Mouse (Mus musculus): Measurements from ENCODE around the gene Macrod2.

Gene Macrod2

DNA sequence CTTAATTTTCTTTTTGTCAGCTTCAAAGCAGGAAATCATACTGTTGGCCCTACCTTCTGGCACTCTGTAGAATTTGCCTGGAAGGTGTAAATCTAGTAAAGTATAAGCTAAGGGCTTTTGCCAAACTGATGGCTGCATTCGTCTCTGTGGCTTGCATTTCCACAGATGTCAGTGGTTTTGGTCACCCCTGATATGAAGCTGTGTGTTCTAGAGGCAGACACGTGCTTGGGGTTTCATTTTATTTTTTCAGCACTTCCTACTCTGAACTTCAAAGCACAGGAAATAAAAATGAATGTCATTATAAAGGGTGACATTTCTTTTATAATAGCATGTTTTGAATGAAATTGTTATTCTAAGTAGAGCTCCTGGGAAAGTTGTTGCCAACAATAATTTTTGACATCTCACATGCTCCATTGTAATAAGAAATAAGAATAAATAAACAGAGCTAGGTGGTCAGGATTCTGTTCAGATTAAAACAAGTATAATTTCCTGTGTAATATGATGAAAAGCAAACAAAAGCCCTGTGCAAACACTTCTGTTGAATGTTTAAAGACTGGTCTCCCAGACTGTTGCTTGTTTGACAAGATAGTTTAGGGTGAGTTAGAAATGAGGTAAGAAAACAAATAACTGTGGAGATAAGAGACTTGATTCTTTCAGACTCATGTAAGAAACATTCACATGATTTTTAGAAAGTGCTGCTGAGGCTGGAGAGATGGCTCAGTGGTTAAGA lies 424.4 kb downstream of the Macrod2 start:
- no peak for DNase-seq

DNA sequence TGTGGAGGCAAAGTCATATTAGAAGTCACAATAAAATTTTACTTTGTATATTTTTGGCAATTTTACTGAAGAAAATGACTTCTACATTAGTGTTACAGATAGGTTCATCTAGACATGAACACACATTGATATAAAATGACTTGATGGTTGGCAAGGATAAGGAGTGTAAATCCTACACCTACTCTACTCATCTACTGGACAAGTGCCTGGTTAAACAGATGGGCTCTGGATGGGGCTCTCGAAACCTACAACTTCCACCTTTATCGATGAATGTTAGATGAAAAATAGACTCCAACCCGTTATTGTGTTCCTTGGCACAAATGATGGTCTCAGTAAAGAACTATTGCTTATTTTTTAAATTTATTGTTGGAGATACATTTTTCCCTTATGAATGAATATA lies 427.3 kb downstream of the Macrod2 start:
- no peak for DNase-seq

DNA sequence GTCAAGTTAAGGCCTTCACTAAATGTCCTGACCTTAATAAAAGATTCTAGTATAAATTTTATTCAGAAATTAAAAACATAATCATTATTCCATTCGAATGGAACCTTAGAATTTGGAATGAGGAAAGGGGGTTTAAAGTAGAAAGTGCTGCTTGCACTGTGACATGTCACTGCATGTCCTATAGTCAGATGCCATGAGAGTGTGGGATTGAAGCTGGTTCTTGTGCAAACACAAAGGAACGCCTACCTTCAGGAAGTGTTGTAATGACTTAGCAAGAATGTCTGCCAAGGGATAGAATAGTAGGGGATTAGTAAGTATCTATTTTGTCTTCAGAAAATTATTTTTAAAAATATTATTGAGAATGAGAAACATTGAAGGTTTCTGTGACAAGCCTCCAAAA lies 431.1 kb downstream of the Macrod2 start:
- DNase-seq: no peak

DNA sequence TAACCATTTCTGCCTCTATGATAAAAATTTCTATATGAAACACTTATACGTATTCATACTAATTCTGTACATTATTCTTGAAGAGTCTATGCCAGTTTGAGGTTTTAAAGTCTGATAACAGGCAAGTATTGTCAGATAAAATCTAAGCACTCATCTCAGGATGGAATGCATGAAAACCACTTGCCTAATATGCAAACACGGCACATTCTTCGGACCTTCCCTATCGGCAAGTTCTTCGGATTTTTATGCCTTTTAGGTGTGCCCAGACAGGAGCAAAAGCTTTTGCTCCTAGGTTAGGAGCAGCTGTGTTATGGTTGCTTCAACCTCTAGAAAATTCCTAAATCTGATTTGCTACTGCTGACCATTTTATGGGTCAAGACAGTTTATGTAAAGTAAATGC lies 433.8 kb downstream of the Macrod2 start:
- DNase-seq: no peak

DNA sequence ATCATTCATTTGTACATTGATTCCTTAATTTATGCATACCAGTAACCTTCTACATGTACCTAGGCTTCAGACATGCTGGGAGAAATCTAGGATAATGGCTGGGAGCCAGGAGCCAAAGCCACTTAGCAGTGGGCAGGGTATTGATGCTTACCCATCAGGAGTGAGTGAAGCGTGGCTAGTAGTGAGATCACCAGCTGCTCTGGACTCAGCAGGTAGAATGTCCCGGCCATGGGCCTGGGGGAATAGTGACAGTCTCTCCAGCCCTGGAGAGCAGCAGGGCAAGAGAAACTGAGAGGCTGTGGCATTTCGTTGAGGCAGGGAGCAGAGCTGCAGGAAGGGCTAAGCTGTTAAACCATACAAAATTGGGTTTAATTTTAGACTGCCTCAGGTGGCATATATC lies 435.0 kb downstream of the Macrod2 start:
- DNase-seq: no peak

DNA sequence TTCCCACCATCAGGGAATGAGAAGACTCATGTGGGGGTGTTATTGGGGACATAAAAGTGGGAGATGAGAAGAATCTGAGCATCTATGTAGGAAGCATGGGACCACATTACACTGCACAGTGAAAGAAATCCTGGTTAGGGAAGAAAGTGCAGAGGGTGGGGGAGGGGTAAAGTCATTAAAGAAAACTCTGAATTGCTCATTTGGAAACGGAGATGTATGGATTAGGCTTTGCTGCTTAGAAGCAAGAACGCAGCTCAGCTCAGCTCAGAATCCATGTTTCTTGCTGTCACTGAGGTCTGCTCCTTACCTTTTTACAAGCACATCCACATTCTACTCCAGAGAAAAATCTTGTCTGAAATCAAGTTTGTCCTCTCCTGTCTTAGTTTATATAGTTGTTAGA lies 444.3 kb downstream of the Macrod2 start:
- DNase-seq: no peak

DNA sequence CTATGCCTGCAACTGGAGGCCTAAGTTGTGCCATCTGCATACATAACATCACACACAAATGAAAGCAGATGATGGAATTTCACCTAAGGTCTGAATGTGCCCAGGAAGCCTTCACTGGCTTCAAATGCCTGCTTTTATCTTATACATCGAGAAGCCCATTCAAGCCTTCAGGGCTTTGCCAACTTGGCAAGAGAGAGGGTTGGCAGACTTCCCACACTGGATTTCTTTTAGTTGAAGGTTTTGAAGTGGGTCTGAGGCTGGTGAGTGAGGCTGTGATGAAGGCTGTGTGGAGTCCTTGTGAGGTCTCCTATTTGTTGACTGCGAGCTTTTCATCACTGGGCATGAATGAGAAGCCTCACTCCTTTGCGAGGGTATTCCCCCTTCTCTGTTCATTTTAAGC lies 444.8 kb downstream of the Macrod2 start:
- peak; percentile 79 for DNase-seq

DNA sequence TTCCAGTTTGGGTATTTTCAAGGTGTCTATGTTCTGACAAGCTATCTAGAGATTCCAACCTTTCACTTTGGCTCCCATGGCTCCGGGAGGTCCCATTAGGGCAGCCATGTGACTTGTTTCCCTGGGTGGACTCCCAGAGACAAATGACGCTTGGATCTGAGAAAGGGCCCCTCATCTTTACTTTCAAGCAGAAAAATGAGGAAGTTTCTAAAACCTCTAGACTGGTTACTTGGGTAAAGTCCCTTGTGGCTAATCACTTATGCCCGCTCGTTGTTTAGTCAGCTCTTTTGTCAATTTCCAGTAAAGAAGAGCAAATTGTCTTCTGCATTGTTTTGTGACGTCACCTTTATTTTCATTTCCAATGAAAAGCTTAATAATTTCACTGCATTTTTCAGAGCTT lies 448.9 kb downstream of the Macrod2 start:
- no peak for DNase-seq

DNA sequence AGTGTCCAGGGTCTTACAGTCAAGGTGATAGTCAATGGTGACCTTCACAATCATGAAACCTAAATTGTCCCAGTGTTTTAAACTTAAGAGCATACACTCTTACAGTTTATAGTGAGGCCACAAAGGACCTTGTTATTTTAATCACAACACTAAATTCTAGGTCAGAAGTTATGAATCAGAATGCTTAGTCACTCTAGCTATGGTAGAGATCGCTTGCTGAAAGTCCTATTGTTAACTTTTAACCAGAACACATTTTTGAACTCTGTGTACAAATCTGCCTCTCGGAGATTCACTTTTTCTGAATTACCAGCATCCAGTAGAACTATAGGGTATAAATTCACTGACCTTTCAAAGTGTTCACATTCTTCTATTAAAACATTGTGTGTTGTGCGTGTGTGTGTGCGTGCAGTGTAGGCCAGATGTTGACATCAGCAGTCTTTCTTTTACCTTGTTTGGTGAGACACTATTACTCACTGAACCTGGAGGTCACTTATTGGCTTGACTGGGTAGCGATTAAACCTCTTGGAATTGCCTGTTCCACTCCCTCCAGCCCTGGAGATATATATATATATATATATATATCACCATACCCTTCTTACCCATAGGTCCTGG lies 452.8 kb downstream of the Macrod2 start:
- no peak for DNase-seq

DNA sequence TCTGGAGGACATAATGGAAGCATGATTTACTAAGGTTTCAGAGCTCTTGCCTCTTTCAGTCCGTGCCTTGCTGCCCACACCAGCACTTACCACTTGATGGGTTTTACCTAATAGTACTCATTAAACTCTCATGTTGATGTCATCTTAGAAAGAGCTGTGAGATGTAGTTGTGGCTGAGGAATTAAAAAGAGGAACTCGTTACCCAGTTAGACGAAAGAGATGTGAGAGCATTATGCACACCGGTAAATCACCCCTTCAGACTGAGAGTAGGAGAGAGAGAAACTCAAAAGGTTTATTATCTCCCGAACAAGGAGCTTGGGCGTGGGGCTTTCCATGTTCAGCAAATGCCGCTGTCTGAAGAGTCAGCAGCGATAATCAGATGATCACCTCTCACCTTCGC lies 458.4 kb downstream of the Macrod2 start:
- DNase-seq: no peak

DNA sequence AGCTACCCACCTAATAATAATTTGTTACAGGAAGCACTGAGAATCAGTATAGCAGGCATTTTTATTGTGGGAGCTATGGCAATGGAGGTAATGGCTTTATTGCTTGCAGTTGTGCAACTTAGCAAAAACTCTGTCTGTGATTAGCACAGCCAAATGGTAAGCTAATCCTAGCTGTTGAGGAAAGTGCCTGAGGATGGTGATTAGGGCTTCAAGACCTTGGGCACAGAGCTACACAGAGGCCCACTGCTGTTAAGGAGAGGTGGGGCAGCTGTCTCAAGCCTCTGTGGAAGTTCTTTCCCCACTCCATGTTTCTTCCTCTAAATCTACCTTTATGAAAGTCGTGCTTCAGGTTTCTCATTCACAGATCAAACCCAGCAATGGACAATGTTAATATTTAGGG lies 466.2 kb downstream of the Macrod2 start:
- no peak for DNase-seq

DNA sequence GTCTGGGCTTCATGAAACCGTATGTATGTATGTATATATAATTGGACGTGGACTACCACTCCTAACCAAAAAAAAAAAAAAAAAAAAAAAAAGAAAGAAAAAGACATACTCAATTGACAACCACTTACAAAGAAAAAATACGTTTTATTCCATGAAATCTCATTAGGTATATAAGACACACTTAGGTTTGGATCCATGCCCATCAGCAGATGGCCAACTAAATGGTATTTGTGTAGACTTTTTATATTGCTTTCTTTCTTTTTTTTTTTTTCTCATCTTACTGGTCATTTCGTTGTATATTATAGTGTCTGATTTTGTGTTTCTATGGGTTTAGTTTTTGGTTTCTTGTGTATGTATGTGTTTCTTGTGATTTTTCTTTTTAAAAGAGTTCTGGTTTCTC lies 467.6 kb downstream of the Macrod2 start:
- no peak for DNase-seq

DNA sequence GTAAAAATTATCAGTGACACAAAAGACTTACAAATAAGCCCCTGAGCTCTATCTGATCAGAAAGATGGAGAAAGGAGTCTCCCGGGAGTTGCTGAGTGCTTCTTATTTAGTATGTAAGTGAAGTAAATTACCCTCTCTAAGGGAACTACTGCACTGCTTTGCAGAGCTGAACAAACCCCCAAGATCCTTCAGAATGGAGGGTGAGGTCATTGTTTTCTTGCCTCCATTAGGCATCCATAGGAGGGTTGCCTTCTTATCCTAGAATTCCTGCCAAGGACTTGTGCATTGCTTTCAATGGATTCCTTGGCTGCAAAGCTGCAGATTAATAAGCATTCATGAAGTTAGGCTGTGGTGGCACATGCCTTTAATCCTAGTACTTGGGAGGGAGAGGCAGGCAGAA lies 470.5 kb downstream of the Macrod2 start:
- DNase-seq: no peak

DNA sequence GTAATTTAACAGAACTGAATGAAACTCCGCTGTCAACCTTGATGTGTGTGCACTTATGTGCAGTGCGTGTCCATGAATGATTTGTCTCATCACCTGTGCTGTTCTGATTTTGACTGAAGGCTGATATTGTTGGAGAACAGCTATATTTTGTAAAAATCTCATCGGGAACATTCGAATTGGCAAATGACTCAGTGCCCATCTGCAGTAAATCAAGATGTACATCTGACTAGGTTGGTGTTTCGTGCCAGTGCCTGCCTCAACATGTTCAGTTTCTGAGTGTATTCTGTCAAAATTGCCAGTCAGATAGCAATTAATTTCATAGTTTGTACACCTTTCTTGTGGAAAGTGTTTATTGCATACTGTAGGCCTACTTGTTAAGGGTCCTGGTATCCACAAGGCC lies 472.0 kb downstream of the Macrod2 start:
- no peak for DNase-seq

DNA sequence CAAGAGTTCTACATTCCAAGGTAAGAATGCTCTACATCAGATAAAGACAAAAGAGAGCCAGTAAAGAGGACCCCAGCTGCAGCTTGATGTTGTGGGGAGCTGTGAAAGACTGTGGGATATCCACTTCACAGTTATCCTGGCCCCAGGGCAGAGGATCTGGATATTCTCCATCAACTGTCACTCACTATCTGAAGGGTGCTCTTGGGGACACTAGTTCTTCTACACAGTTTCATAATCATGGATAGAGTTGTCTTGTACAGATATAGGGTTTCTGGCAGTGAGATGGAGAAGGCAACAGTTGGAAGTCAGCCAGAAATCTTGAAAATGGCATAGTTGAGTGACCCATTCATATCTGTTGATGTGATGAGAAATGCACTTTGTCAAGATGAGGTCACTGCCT lies 490.1 kb downstream of the Macrod2 start:
- no peak for DNase-seq

DNA sequence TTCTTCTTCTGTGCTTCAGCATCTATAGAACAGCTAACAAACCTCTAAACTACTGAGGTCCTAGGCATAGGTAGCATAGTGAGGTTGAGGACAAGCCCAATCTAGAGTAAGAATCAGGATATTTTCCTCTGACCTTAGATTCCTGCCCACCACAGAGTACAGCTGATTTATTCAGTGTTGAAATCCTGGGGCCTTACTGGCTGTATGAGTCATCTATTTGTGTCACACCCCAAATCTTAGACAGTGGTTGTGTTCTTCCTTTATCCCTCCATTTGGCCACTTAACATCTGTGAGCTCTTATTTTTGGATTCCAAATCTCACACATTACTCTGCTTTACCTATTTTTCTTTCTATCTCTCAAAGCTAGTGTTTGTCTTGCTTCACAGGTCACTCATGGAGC lies 495.6 kb downstream of the Macrod2 start:
- DNase-seq: no peak

DNA sequence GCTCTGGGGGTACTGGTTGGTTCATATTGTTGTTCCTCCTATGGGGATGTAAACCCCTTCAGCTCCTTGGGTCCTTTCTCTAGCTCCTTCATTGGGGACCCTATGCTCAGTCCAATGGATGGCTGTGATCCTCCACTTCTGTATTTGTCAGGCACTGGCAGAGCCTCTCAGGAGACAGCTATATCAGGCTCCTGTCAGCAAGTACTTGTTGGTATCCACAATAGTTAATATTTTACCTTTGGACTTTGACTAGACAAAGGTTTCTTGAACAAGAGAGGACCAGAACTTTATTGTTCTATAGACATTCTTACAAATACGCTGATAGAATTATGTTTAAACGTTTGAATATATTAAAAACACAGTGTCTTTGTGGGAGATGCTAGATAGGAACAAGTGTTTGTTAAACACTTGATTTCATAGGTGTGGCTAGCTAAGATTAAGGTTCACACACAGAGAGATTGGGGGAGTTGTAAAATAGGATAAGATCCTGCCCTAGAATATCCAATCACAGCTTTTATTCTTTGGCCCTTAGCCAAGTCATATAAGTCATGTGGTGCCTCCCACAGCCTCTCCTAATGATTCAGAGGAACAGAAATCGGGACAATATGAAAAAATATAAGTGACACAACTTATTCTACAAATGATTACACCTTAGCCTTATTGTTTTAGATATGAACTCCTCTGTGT lies 501.4 kb downstream of the Macrod2 start:
- no peak for DNase-seq

DNA sequence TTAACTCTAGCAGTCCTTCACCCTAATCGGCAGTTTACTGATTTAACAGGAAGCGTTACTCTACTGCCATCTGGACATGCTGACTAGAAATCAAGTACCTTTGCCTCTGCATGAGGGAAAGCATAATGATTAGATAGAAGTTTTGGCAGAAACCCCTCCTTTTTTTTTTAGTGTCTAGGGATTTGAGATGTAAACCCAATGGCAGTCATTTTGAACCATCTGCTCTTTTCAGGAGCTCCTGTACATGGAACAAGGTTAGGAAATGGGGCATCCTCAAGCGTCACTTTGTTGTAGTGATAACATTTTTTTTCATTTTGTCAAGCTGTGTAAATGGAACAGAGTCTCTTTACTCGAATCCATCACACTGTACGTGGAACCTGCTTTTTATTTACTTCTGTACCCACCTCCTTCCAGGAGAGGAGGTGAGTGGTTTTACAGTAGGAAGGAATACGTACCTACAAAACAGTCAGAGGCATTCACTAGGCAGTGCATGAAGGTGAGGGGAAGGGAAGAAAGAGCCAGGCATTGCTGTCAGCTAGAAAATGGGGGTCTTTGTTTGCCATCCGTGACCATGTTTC lies 503.4 kb downstream of the Macrod2 start:
- DNase-seq: no peak

DNA sequence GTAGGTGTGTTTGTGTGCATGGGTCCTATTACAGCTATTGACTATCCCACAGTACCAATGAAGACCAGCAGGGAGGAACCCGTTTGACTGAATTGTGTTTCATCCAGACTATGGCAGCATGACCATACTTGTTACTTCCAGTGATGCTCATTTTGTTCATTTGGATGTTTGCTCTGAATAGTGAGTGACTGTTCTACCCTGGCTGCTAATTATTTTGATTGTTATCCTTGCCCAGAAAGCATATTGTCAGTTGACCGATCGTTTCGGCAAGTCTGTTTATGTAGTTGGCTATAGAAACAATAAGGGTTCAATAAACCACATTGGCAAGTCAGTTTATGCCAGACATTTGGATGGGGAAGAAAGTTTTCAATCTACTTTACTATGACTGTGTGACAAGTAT lies 510.2 kb downstream of the Macrod2 start:
- no peak for DNase-seq

DNA sequence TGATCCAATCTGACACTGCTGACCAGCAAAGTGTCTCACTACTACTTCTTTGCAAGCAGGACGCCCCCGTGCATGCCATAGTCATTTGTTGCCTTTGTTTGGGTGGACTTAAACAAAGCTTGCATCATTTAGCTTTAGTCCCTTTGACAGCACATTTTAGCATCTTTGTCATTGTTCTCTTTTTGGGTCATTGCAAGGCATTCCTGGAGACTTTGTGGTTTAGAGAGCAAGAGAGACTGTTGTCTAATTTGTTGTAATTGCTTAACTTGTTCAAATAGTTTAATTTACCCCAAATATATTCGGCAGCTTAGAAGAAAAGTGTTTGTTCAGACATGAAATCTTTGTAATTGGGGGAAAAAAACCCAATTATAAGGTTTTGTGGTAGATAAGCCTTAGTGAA lies 511.0 kb downstream of the Macrod2 start:
- DNase-seq: no peak

DNA sequence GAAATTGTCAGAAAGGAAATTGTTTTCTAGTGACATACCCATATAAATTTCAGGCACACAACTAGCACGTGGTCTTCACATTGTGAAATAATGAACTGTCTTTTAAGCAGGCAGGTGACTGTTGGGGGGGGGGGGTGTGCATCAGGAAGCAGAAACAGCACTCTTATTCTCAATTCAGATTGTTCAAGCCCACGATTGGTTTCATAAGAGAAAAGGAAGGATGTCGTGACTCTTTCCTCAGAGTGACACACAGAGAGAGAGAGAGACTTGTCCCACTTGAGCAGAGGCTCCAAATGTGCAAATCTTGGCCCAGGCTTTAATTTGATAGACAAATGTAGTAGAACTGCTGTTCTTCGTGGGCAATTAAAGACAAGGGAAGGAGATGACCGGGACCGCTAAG lies 516.4 kb downstream of the Macrod2 start:
- DNase-seq: no peak

DNA sequence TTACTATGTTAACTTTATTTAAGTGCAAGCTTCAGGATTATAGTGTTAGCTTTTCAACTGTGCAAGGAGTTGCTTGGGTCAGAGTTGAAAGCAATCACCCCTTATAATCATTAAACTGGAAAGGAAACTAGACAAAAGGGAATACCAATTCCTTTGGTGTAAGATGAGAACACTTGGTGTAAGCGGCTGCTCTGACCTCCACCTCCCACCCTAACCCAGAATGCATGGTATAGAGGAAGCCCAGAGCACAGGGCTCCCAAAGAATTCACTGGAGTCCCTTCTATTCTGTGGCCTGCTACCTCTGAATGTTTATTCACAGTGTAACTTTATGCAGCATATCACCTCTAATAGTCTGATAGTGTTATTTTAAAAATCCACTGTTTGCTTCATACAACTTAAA lies 517.1 kb downstream of the Macrod2 start:
- no peak for DNase-seq

DNA sequence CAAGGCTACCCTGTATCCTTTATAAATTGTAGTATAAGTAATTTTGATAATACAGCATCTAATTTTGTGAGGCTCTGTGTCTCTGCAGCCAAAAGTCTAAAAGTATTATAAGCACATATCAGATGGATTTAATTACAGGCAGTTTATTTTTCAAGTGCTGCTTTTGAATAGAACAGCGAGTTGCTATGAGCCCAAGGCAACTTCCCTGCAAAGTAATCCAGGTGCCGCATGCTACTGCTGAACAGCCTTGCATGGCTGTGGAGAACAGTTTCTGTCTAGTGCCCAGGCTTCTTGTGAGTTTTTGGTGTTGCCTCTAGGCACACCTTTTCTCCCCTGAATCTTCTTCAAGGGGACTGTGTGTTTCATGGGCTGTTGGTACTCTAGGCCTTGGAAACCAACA lies 517.8 kb downstream of the Macrod2 start:
- DNase-seq: no peak

Measured in right cerebral cortex, postnatal 4 days (tissue).